ENCODE assay signal across 10 mouse cellular contexts in the genomic region with DNA sequence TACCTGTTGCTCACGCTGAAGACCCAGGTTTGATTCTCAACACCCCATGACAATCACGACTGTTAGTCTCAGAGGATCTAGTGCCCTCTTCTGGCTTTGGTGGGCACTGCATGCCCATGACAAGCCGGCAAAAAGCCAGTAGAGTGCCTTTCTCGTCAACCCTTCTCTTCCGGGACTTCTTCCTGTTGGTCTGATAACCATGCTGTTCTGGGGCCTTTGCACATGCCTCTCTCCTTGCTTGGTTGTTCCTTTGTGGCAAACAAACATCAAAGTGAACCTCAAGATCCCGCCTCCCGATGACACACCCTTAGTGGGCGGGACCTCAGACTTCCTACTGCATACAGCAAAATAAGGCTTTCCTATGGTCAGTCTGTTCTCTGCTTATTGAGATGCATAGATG. TPM values are rescaled to one million over a fixed set of nuclear protein-coding genes. Genes with fewer than 3 reads are reported as not detected.
DNase-seq lines count a peak whose midpoint lies in the region; ATAC-seq and TF ChIP-seq lines count a peak whose summit lies in the region.
"Had no signal": no experiment of that assay in that cellular context is flagged by ENCODE, and none has a peak within 500 bp of the region (broad histone marks: within the 10 kb centered on the region; RNA-seq: fewer than 3 reads in every experiment).

No protein-coding gene starts in this region.

- no peaks in the 10 kb centered on the region for H3K27me3 ChIP-seq in MEL (ENCODE audit: control insufficient read depth in 1 of 2, insufficient read depth in 2 of 2, low read length in 2 of 2)
- 0 out of 2 replicates have a peak, but pooled peaks cover 3% of the 10 kb centered on the region for H3K27me3 ChIP-seq in liver, embryonic 12.5 days (replicated peaks)
- H3K27me3 ChIP-seq in stomach, postnatal 0 days (ENCODE audit: control insufficient read depth, insufficient read depth, low read length): no peaks in the 10 kb centered on the region
- no peaks in the 10 kb centered on the region for H3K27me3 ChIP-seq in midbrain, embryonic 15.5 days (replicated peaks)
- H3K27me3 ChIP-seq: limb, embryonic 12.5 days had no signal

- no peak for TF ChIP-seq EP300 in MEL (IDR thresholded peaks at IDR 0.05; ENCODE audit: low read depth in 1 of 2, low read length in 2 of 2)
- no peak for TF ChIP-seq EP300 in stomach, postnatal 0 days (optimal IDR thresholded peaks at IDR 0.05)

- H3K4me1 ChIP-seq in MEL (ENCODE audit: control insufficient read depth in 1 of 2, insufficient read depth in 2 of 2, low read length in 2 of 2): peaks cover 6 to 18% of the 10 kb centered on the region in 2 experiments
- H3K4me1 ChIP-seq in liver, embryonic 12.5 days: peaks cover 36% of the 10 kb centered on the region
- no peaks in the 10 kb centered on the region for H3K4me1 ChIP-seq in stomach, postnatal 0 days (replicated peaks; ENCODE audit: control insufficient read depth, insufficient read depth)
- no peaks in the 10 kb centered on the region for H3K4me1 ChIP-seq in midbrain, embryonic 15.5 days

- TF ChIP-seq POLR2A in MEL (IDR thresholded peaks at IDR 0.05; ENCODE audit: control insufficient read depth in 1 of 2, insufficient read depth in 1 of 2, low read depth in 1 of 2, low read length in 2 of 2, poor library complexity in 1 of 2): no peak

- peak overlapping the region; percentile 16 for H3K4me2 ChIP-seq in liver, embryonic 12.5 days
- no peak overlapping the region for H3K4me2 ChIP-seq in stomach, postnatal 0 days (replicated peaks; ENCODE audit: low read depth)
- H3K4me2 ChIP-seq in midbrain, embryonic 15.5 days: no peak overlapping the region
- H3K4me2 ChIP-seq: limb, embryonic 12.5 days had no signal

- peak; percentile 66 for TF ChIP-seq CTCF in layer of hippocampus, adult 2 months (conservative IDR thresholded peaks at IDR 0.05)
- TF ChIP-seq CTCF in MEL (IDR thresholded peaks at IDR 0.05 in 2 of 3, conservative IDR thresholded peaks at IDR 0.05 in 1 of 3; ENCODE audit: control insufficient read depth in 1 of 3, insufficient read depth in 1 of 3, low read depth in 2 of 3, low read length in 3 of 3, poor library complexity in 1 of 3, severe bottlenecking in 1 of 3): peak; percentile 71 to 98 (median 73)
- peak; percentile 59 for TF ChIP-seq CTCF in stomach, postnatal 0 days (IDR thresholded peaks at IDR 0.05; ENCODE audit: low read depth)

- H3K4me3 ChIP-seq in layer of hippocampus, adult 2 months: no peak overlapping the region
- H3K4me3 ChIP-seq in MEL (ENCODE audit: control insufficient read depth in 1 of 2, insufficient read depth in 1 of 2, low read depth in 2 of 2, low read length in 2 of 2): peak overlapping the region; percentile 48 to 68
- no peak overlapping the region for H3K4me3 ChIP-seq in liver, embryonic 12.5 days
- no peak overlapping the region for H3K4me3 ChIP-seq in stomach, postnatal 0 days (ENCODE audit: low read depth, low read length)
- no peak overlapping the region for H3K4me3 ChIP-seq in midbrain, embryonic 15.5 days
- H3K4me3 ChIP-seq: limb, embryonic 12.5 days had no signal

- peak; percentile 39 for TF ChIP-seq RAD21 in MEL (IDR thresholded peaks at IDR 0.05; ENCODE audit: low read depth, low read length)

- ATAC-seq in liver, embryonic 12.5 days: no peak
- ATAC-seq in stomach, postnatal 0 days (ENCODE audit: low FRiP score, low TSS enrichment): no peak
- ATAC-seq in midbrain, embryonic 15.5 days (replicated peaks): no peak

- peaks cover 0 to 7% of the 10 kb centered on the region in 2 experiments; a peak in 2 of 4 replicates for H3K36me3 ChIP-seq in MEL (ENCODE audit: control insufficient read depth in 1 of 2, insufficient read depth in 2 of 2, low read length in 2 of 2)
- no peaks in the 10 kb centered on the region for H3K36me3 ChIP-seq in liver, embryonic 12.5 days
- no peaks in the 10 kb centered on the region for H3K36me3 ChIP-seq in stomach, postnatal 0 days (ENCODE audit: control insufficient read depth, insufficient read depth, low read length)
- H3K36me3 ChIP-seq in midbrain, embryonic 15.5 days (replicated peaks): no peaks in the 10 kb centered on the region
- H3K36me3 ChIP-seq: limb, embryonic 12.5 days had no signal

- no peak for DNase-seq in layer of hippocampus, adult 2 months (ENCODE audit: low spot score in 2 of 2)
- no peak for DNase-seq in layer of hippocampus, postnatal 25 days (ENCODE audit: extremely low spot score in 1 of 2, low spot score in 1 of 2)
- DNase-seq in MEL (ENCODE audit: low read depth, low spot score): peak; percentile 84
- peak; percentile 27 for DNase-seq in stomach, postnatal 0 days (ENCODE audit: low spot score)
- no peak for DNase-seq in gastrocnemius, postnatal 4 days (ENCODE audit: low spot score in 2 of 2)
- DNase-seq: cerebellum, adult 11-12 months had no signal

- H3K27ac ChIP-seq in layer of hippocampus, adult 2 months: no peak overlapping the region
- H3K27ac ChIP-seq in MEL (ENCODE audit: control insufficient read depth, low read depth, low read length): no peak overlapping the region
- no peak overlapping the region for H3K27ac ChIP-seq in liver, embryonic 12.5 days
- no peak overlapping the region for H3K27ac ChIP-seq in stomach, postnatal 0 days (replicated peaks)
- H3K27ac ChIP-seq in midbrain, embryonic 15.5 days: no peak overlapping the region
- H3K27ac ChIP-seq: limb, embryonic 12.5 days had no signal

- no peaks in the 10 kb centered on the region for H3K79me2 ChIP-seq in MEL (ENCODE audit: control insufficient read depth, insufficient read depth, low read length, poor library complexity)

- WGBS in liver, embryonic 12.5 days (ENCODE audit: insufficient replicate concordance): 40% methylated on average over 8 of the region's 8 CpGs
- WGBS in stomach, postnatal 0 days: 73% methylated on average over 8 of the region's 8 CpGs
- WGBS in midbrain, embryonic 15.5 days: 69% methylated on average over 8 of the region's 8 CpGs

- H3K9ac ChIP-seq in MEL (ENCODE audit: control insufficient read depth, low read depth, low read length, poor library complexity, severe bottlenecking): no peak overlapping the region
- H3K9ac ChIP-seq in liver, embryonic 12.5 days: no peak overlapping the region
- H3K9ac ChIP-seq in stomach, postnatal 0 days (ENCODE audit: low read length): no peak overlapping the region
- no peak overlapping the region for H3K9ac ChIP-seq in midbrain, embryonic 15.5 days
- H3K9ac ChIP-seq: limb, embryonic 12.5 days had no signal

- no peaks in the 10 kb centered on the region for H3K9me3 ChIP-seq in MEL (replicated peaks; ENCODE audit: insufficient read depth, low read length)
- no peaks in the 10 kb centered on the region for H3K9me3 ChIP-seq in liver, embryonic 12.5 days (replicated peaks)
- H3K9me3 ChIP-seq in stomach, postnatal 0 days (ENCODE audit: control insufficient read depth, low read length): no peaks in the 10 kb centered on the region
- H3K9me3 ChIP-seq in midbrain, embryonic 15.5 days: no peaks in the 10 kb centered on the region

TF ChIP-seq in MEL, 35 proteins besides CTCF, POLR2A, EP300 and RAD21 (continues in another document):
- TF ChIP-seq POLR2AphosphoS2 (IDR thresholded peaks at IDR 0.05; ENCODE audit: low read length): no peak
- 0 out of 2 replicates have a peak, but pooled peaks have one; percentile 32 for TF ChIP-seq ZC3H11A (IDR thresholded peaks at IDR 0.05; ENCODE audit: low read depth, low read length)
- no peak for TF ChIP-seq HCFC1 (IDR thresholded peaks at IDR 0.05; ENCODE audit: low read depth, low read length)
- TF ChIP-seq NELFE (IDR thresholded peaks at IDR 0.05; ENCODE audit: low read depth, low read length): no peak
- no peak; the same call in 1 of the 2 replicates for TF ChIP-seq ETS1 (IDR thresholded peaks at IDR 0.05; ENCODE audit: low read depth, low read length)
- no peak for TF ChIP-seq MEF2A (IDR thresholded peaks at IDR 0.05; ENCODE audit: extremely low read depth, insufficient replicate concordance, low read depth, low read length, poor library complexity, severe bottlenecking)
- no peak for TF ChIP-seq ZKSCAN1 (IDR thresholded peaks at IDR 0.05; ENCODE audit: low read depth, low read length)
- TF ChIP-seq CHD1 (IDR thresholded peaks at IDR 0.05; ENCODE audit: low read depth, low read length): no peak

RNA-seq across cellular contexts. Expression of gene Lrrc20, which starts 9.4 kb away (rescaled TPM):
- total RNA-seq in layer of hippocampus, adult 2 months (2021): 10 to 100 TPM; 21.4 to 24.4 TPM
- total RNA-seq in layer of hippocampus, postnatal 25 days (2021): 10 to 100 TPM; 19.8 to 22.9 TPM
- 7.3 and 7.6 TPM in 2 replicates for total RNA-seq in MEL (2012; rRNA removed)
- 10 to 100 TPM in 1 of 2 experiments, not detected in 1; 14.7 TPM for polyA plus RNA-seq in MEL (2012; ENCODE audit: insufficient read depth in 1 of 2, insufficient read length in 2 of 2, low read depth in 1 of 2, low replicate concordance in 2 of 2, missing spikeins in 1 of 2)
- polyA plus RNA-seq in liver, embryonic 12.5 days (2016; fragmentation: Nextera tagmentation; extraction: Ambion mirVana): 9.1 and 10.2 TPM in 2 replicates
- polyA plus RNA-seq in stomach, postnatal 0 days (2015; fragmentation: Nextera tagmentation; extraction: Ambion mirVana): 6.7 and 7.3 TPM in 2 replicates
- total RNA-seq in gastrocnemius, postnatal 4 days (2021): 10 to 100 TPM; 41.8 to 44.1 TPM
- polyA plus RNA-seq in midbrain, embryonic 15.5 days (2015; fragmentation: Nextera tagmentation; extraction: Ambion mirVana): 18.1 TPM in 2 replicates

RNA-seq across cellular contexts. Expression of gene Eif4ebp2, which starts 13.8 kb away (rescaled TPM):
- total RNA-seq in layer of hippocampus, adult 2 months (2021): 10 to 100 TPM; 47.6 to 57.0 TPM
- 10 to 100 TPM; 49.2 to 51.1 TPM for total RNA-seq in layer of hippocampus, postnatal 25 days (2021)
- 17.0 and 17.1 TPM in 2 replicates for total RNA-seq in MEL (2012; rRNA removed)
- 100 to 1,000 TPM in 1 of 2 experiments, 10 to 100 TPM in 1; 52.9 to 186 TPM for polyA plus RNA-seq in MEL (2012; ENCODE audit: insufficient read depth in 1 of 2, insufficient read length in 2 of 2, low read depth in 1 of 2, low replicate concordance in 2 of 2, missing spikeins in 1 of 2)
- polyA plus RNA-seq in liver, embryonic 12.5 days (2016; fragmentation: Nextera tagmentation; extraction: Ambion mirVana): 55.2 and 57.6 TPM in 2 replicates
- 41.5 and 47.7 TPM in 2 replicates for polyA plus RNA-seq in stomach, postnatal 0 days (2015; fragmentation: Nextera tagmentation; extraction: Ambion mirVana)
- 100 to 1,000 TPM; 123 to 124 TPM for total RNA-seq in gastrocnemius, postnatal 4 days (2021)
- polyA plus RNA-seq in midbrain, embryonic 15.5 days (2015; fragmentation: Nextera tagmentation; extraction: Ambion mirVana): 65.8 and 71.3 TPM in 2 replicates

RNA-seq across cellular contexts. Expression of gene Nodal, which starts 48.5 kb away (rescaled TPM):
- under 1 TPM; 0.23 to 0.27 TPM for total RNA-seq in layer of hippocampus, adult 2 months (2021)
- total RNA-seq in layer of hippocampus, postnatal 25 days (2021): under 1 TPM; 0.25 to 0.28 TPM
- total RNA-seq in MEL (2012; rRNA removed): not detected in 2 replicates
- polyA plus RNA-seq in MEL (2012; ENCODE audit: insufficient read depth in 1 of 2, insufficient read length in 2 of 2, low read depth in 1 of 2, low replicate concordance in 2 of 2, missing spikeins in 1 of 2): not detected
- 0.31 and 0.37 TPM in 2 replicates for polyA plus RNA-seq in liver, embryonic 12.5 days (2016; fragmentation: Nextera tagmentation; extraction: Ambion mirVana)
- polyA plus RNA-seq in stomach, postnatal 0 days (2015; fragmentation: Nextera tagmentation; extraction: Ambion mirVana): 0.05 TPM in 1 of 2 replicates, not detected in the other
- under 1 TPM in 1 of 2 experiments, not detected in 1; 0.25 TPM for total RNA-seq in gastrocnemius, postnatal 4 days (2021)
- 0.10 and 0.28 TPM in 2 replicates for polyA plus RNA-seq in midbrain, embryonic 15.5 days (2015; fragmentation: Nextera tagmentation; extraction: Ambion mirVana)
- total RNA-seq: heart, adult 18-20 months had no signal
- polyA plus RNA-seq: limb, embryonic 12.5 days had no signal

Comparison
In these comparisons a context has a peak if more than half of its experiments do, and no peak if none do; other contexts are left out.
1. DNase-seq: peak in MEL (single experiment) and stomach, postnatal 0 days (single experiment); none in layer of hippocampus, adult 2 months (0 of 2), layer of hippocampus, postnatal 25 days (0 of 2) and gastrocnemius, postnatal 4 days (0 of 2).
2. H3K4me3 ChIP-seq: peak in MEL (2 of 2); none in layer of hippocampus, adult 2 months (single experiment), liver, embryonic 12.5 days (single experiment), stomach, postnatal 0 days (single experiment) and midbrain, embryonic 15.5 days (single experiment).
3. Peak in every context shown above with its lines, with median percentiles within 50 percentile points of each other: CTCF ChIP-seq.